Mouse (Mus musculus) midbrain, postnatal 0 days (tissue): ENCODE measurements around the gene R3hcc1l. TPM values are rescaled to one million over a fixed set of nuclear protein-coding genes. Genes with fewer than 3 reads are reported as not detected.

ENCODE experiments used
- ATAC-seq: fragments of 200-750 bp; cut with Nextera tagmentation; 2 replicates; pipeline ENCODE4 v1.8.0; 2017; ENCODE audit warnings: moderate number of reproducible peaks, mild to moderate bottlenecking, moderate TSS enrichment, moderate library complexity; ENCODE audit not compliant: low FRiP score
- DNase-seq: peaks from one replicate; pipeline ENCODE4 v3.0.0-alpha.2; 2015; ENCODE audit warnings: low spot score
- H3K27ac ChIP-seq: fragments of 300-500 bp; sonication (generic); 2 replicates; pipeline ENCODE4 v1.5.1; 2014; ENCODE audit warnings: low read depth, mild to moderate bottlenecking, low read length, mixed read lengths
- H3K27me3 ChIP-seq: fragments of 300-500 bp; sonication (generic); 2 replicates; pipeline ENCODE4 v1.6.1; 2014; ENCODE audit warnings: low read length, control low read depth, mixed read lengths; ENCODE audit not compliant: insufficient read depth
- H3K36me3 ChIP-seq: fragments of 300-500 bp; sonication (generic); 2 replicates; pipeline ENCODE4 v1.6.1; 2014; ENCODE audit warnings: low read length, control low read depth, mixed read lengths; ENCODE audit not compliant: insufficient read depth
- H3K4me1 ChIP-seq: fragments of 300-500 bp; sonication (generic); 2 replicates; pipeline ENCODE4 v1.6.1; 2014; ENCODE audit warnings: mild to moderate bottlenecking, control low read depth, antibody characterized with exemption, low read length, mixed read lengths; ENCODE audit not compliant: insufficient read depth
- H3K4me2 ChIP-seq: fragments of 300-500 bp; sonication (generic); 2 replicates; pipeline ENCODE4 v1.6.1; 2014; ENCODE audit warnings: low read depth, mild to moderate bottlenecking, low read length, mixed read lengths; ENCODE audit not compliant: poor library complexity, severe bottlenecking
- H3K4me3 ChIP-seq: fragments of 300-500 bp; sonication (generic); 2 replicates; pipeline ENCODE4 v1.5.1; 2014; ENCODE audit warnings: low read depth, mild to moderate bottlenecking, low read length, moderate library complexity
- H3K9ac ChIP-seq: fragments of 300-500 bp; sonication (generic); replicated peaks from 2 replicates; pipeline ENCODE4 v1.6.1; 2014; ENCODE audit warnings: mild to moderate bottlenecking, low read length, moderate library complexity, mixed read lengths; ENCODE audit not compliant: poor library complexity, severe bottlenecking
- H3K9me3 ChIP-seq: fragments of 300-500 bp; sonication (generic); 2 replicates; pipeline ENCODE4 v1.6.1; 2016; ENCODE audit warnings: low read length, control low read depth
- CTCF ChIP-seq: IDR thresholded peaks from 2 replicates; pipeline ENCODE4 v1.5.1; 2016; ENCODE audit warnings: antibody characterized with exemption, mild to moderate bottlenecking
- WGBS: fragments of 180-500 bp; shearing (Covaris S2); extraction: QIAGEN DNeasy Blood & Tissue Kit; methylation state at CpG from one replicate; pipeline ENCODE4 v1.1.7; 2014; 5-methylcytosine and 5-hydroxymethylcytosine counted together
- polyA plus RNA-seq: library from polyadenylated mRNA; unstranded; fragments of >200 nt; fragmentation: Nextera tagmentation; extraction: Ambion mirVana; gene quantifications from 2 replicates; pipeline ENCODE4 v1.2.1, GENCODE M21; 2015
- total RNA-seq: library from RNA; depleted of rRNA; stranded (reverse); fragments of >200 nt; gene quantifications from 2 replicates; pipeline ENCODE4 v1.2.3, GENCODE M21; 2014

The R3hcc1l gene
- total and polyA plus RNA-seq, 2 experiments from 2014 or later: 7.7 to 9.9 TPM

DNA sequence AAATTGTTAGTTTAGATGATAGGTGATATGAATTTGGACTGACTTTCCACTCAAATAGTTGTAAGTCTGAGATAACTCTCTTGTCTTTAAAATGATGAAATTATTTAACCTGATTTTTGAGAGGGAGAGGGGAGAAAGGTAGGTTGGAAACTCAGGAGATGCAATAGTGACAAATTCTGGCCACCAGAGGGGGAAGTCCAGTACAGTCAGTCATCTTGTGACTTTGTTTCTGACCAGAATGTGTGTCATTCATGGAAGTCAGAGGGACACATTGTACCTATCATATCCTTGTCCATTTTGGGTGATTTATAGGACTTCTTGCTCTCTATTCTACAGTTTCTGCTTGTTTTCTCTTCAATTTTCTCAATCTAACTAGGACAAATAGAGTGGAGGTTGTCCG lies 19.0 kb downstream of the R3hcc1l start:
- Histone ChIP-seq H3K36me3 (no peaks in the 10 kb centered on the region), H3K27me3 (no peaks in the 10 kb centered on the region), H3K4me3 (no peak overlapping the region), H3K27ac (no peak overlapping the region), H3K9ac (no peak overlapping the region), H3K9me3 (no peaks in the 10 kb centered on the region), H3K4me1 (no peaks in the 10 kb centered on the region), H3K4me2 (no peak overlapping the region)
- TF ChIP-seq CTCF: peak; percentile 41
- ATAC-seq (no peak), DNase-seq (no peak)
- WGBS: 97% methylated on average over 1 of the region's 1 CpGs

DNA sequence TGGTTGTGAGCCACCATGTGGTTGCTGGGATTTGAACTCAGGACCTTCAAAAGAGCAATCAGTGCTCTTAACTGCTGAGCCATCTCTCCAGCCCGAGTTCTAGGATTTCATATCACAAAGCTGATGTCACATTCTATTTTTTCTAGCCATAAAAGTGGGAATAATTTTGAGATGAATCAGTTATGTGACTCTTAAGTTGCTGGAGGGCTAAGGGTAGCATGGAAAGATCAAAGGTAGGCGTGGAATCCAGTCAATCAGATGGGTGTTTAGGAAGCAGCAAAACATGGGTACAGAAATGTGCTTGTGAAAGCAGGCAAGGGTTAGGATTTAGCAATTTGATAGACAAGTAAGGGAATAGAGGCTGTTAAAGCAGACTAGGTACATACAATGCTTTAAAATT lies 20.4 kb downstream of the R3hcc1l start:
- no peak for ATAC-seq

DNA sequence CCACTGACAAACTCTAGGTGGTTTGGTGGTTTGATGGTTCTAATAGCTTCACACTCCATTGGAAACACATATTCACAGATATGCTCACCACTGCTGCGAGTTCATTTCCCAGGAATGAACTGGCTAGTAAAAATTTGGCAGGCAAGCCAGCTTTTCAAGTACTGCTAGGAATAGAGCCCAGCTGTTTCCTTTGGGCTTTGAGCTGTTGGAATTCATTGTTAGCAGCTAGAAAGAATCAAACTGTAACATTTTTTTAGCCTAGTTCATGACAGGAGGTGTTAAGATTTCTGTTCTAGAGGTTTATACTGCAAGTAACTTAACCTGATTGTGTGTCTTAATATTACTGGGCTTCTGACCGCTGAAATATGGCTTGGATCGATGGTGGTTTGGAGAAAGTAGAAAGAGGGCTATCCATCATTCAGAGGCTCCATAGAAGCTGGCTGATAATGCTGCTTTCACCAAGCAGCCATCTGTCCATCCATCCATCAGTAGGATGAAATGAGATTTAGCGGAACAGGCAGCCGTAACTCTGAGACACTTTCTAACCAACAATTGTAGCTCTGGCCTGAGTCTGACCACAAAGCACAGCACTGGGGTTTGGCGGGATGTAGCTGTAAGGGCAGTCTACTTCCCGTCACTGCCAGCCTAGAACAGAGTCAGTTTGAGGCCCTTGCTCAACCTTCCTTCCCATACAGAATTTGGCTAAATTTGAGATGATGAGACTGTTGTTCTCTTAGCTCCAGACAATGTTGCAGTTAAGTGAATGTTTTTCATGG lies 21.0 kb downstream of the R3hcc1l start:
- no peak for TF ChIP-seq CTCF
- H3K9ac ChIP-seq: no peak overlapping the region
- H3K36me3 ChIP-seq: no peaks in the 10 kb centered on the region
- H3K9me3 ChIP-seq: no peaks in the 10 kb centered on the region
- H3K27ac ChIP-seq: no peak overlapping the region
- WGBS: 72% methylated on average over 7 of the region's 7 CpGs
- no peaks in the 10 kb centered on the region for H3K27me3 ChIP-seq
- DNase-seq (peak; percentile 21), ATAC-seq (no peak)
- H3K4me3 ChIP-seq: no peak overlapping the region
- no peaks in the 10 kb centered on the region for H3K4me1 ChIP-seq
- no peak overlapping the region for H3K4me2 ChIP-seq

More for the DNA sequence above, 20.4 kb downstream of the R3hcc1l start:
- Histone ChIP-seq H3K4me1 (no peaks in the 10 kb centered on the region), H3K9ac (no peak overlapping the region), H3K27me3 (no peaks in the 10 kb centered on the region), H3K27ac (no peak overlapping the region), H3K36me3 (no peaks in the 10 kb centered on the region), H3K9me3 (no peaks in the 10 kb centered on the region), H3K4me2 (no peak overlapping the region), H3K4me3 (no peak overlapping the region)
- WGBS: 88% methylated on average over 2 of the region's 2 CpGs
- no peak for DNase-seq
- TF ChIP-seq CTCF: no peak

DNA sequence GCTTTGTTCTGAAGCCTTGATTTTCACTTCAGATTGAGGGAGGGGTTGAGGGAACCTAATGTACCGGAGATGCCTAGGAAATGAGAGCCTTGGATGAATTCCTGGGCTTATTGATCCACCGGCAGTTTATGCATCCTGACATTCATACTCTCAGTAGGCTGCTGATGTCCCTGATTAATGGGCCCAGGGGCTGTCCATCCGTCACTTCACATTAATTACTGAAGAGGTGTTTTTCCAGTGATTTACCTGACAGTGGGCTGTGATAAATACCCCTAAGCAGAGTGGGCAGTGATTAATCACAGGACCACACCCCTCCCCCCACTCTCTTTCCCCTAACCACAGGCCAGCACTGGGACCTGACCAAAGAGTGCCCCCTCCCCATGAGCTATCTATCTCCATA lies 22.1 kb downstream of the R3hcc1l start:
- Histone ChIP-seq H3K27me3 (no peaks in the 10 kb centered on the region), H3K4me1 (no peaks in the 10 kb centered on the region), H3K9ac (no peak overlapping the region), H3K9me3 (no peaks in the 10 kb centered on the region), H3K4me2 (no peak overlapping the region), H3K27ac (no peak overlapping the region), H3K4me3 (no peak overlapping the region), H3K36me3 (no peaks in the 10 kb centered on the region)
- no peak for TF ChIP-seq CTCF
- ATAC-seq: no peak
- peak; percentile 23 for DNase-seq
- 57% methylated on average over 3 of the region's 3 CpGs for WGBS

DNA sequence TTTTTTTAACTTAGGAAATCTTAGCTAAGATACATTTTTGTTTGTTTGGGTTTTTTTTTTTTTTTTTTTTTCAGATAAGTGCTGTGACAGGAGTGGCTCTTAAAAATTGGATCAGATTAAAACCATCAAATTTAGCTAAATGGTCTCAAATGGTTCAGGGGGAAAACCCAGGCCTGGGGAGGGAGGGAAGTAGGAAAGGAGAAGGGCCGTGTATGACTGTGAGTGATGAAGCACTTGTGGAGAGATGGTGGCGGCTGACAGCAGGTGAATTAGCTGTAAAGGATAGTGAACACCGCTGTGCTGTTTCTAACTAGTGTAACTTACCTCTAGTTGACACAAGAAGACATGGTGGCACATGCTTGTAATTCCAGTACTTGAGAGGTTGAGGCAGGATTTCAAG lies 40.1 kb downstream of the R3hcc1l start:
- DNase-seq (no peak), ATAC-seq (no peak)
- WGBS: 94% methylated on average over 3 of the region's 3 CpGs
- no peaks in the 10 kb centered on the region for H3K27me3 ChIP-seq
- no peak overlapping the region for H3K4me3 ChIP-seq
- no peak overlapping the region for H3K27ac ChIP-seq
- no peak for TF ChIP-seq CTCF
- H3K36me3 ChIP-seq: 0 out of 2 replicates have a peak, but pooled peaks cover 4% of the 10 kb centered on the region
- H3K9me3 ChIP-seq: no peaks in the 10 kb centered on the region
- no peak overlapping the region for H3K4me2 ChIP-seq
- H3K9ac ChIP-seq: no peak overlapping the region
- no peaks in the 10 kb centered on the region for H3K4me1 ChIP-seq

DNA sequence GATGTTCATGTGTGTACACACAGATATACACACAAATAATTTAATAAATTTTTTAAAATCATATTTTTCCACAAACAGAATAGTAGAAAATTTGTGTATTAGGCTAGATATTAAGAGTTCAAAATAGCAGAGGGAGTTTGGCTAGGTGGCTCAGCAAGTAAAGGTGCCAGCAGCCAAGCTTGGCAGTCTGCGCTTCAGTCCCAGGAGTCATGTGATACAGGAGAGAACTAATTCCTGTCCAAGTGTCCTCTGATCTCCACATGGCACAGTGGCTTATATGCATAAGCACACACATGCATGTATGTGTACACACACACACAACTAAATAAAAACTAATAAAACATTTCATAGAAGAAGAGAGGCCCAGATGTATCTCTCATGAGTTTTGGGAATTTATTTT lies 43.4 kb downstream of the R3hcc1l start:
- no peak overlapping the region for H3K27ac ChIP-seq
- TF ChIP-seq CTCF: no peak
- 100% methylated on average over 1 of the region's 1 CpGs for WGBS
- no peak for ATAC-seq
- H3K4me2 ChIP-seq: no peak overlapping the region
- no peaks in the 10 kb centered on the region for H3K9me3 ChIP-seq
- no peak overlapping the region for H3K9ac ChIP-seq
- H3K4me1 ChIP-seq: no peaks in the 10 kb centered on the region
- DNase-seq: no peak
- H3K4me3 ChIP-seq: no peak overlapping the region
- H3K36me3 ChIP-seq: 0 out of 2 replicates have a peak, but pooled peaks cover 4% of the 10 kb centered on the region
- H3K27me3 ChIP-seq: no peaks in the 10 kb centered on the region
